Mouse (Mus musculus): ENCODE data around the gene Gm10309.

GRCm38 (mm10) chr17:86532783-86533548, 27.9 kb upstream of the Gm10309 start:
- TF ChIP-seq CTCF (IDR thresholded peaks at IDR 0.05; ENCODE audit: borderline replicate concordance, extremely low read depth, insufficient read depth, insufficient read length) (no peak), POLR2A (IDR thresholded peaks at IDR 0.05; ENCODE audit: borderline replicate concordance, extremely low read depth, insufficient read depth, insufficient read length, poor library complexity, severe bottlenecking) (no peak)
